In genomic region chr8:94169547-94169946, GRCm38 (mm10) we compare ENCODE assay signal across 39 mouse cellular contexts. TPM values are rescaled to one million over a fixed set of nuclear protein-coding genes. Genes with fewer than 3 reads are reported as not detected.
DNase-seq lines count a peak whose midpoint lies in the region; ATAC-seq and TF ChIP-seq lines count a peak whose summit lies in the region.
"Had no signal": no experiment of that assay in that cellular context is flagged by ENCODE, and none has a peak within 500 bp of the region (broad histone marks: within the 10 kb centered on the region; RNA-seq: fewer than 3 reads in every experiment).

No protein-coding gene starts in this region.

- peaks cover 31% of the 10 kb centered on the region for H3K27me3 ChIP-seq in stomach, embryonic 15.5 days (replicated peaks)
- 0 out of 2 replicates have a peak, but pooled peaks cover 2% of the 10 kb centered on the region for H3K27me3 ChIP-seq in stomach, postnatal 0 days (ENCODE audit: control insufficient read depth, insufficient read depth, low read length)
- H3K27me3 ChIP-seq in liver, embryonic 13.5 days: no peaks in the 10 kb centered on the region
- H3K27me3 ChIP-seq in intestine, embryonic 15.5 days (replicated peaks): peaks cover 30% of the 10 kb centered on the region
- H3K27me3 ChIP-seq in heart, adult 2 months (ENCODE audit: control insufficient read depth, insufficient read depth, low read length): no peaks in the 10 kb centered on the region
- H3K27me3 ChIP-seq: Patski had no signal

- intact Hi-C loops in heart, adult 2 months (cut with DNase I): no loop called here

- H3K36me3 ChIP-seq in stomach, embryonic 15.5 days: no peaks in the 10 kb centered on the region
- no peaks in the 10 kb centered on the region for H3K36me3 ChIP-seq in stomach, postnatal 0 days (ENCODE audit: control insufficient read depth, insufficient read depth, low read length)
- H3K36me3 ChIP-seq in liver, embryonic 13.5 days: no peaks in the 10 kb centered on the region
- no peaks in the 10 kb centered on the region for H3K36me3 ChIP-seq in intestine, embryonic 15.5 days
- H3K36me3 ChIP-seq in heart, adult 2 months (ENCODE audit: control insufficient read depth, insufficient read depth, low read length): no peaks in the 10 kb centered on the region
- H3K36me3 ChIP-seq: embryonic facial prominence, embryonic 13.5 days; heart, embryonic 10.5 days; heart, embryonic 15.5 days; limb, embryonic 13.5 days; neural tube, embryonic 12.5 days had no signal

- H3K27ac ChIP-seq in stomach, embryonic 15.5 days: no peak overlapping the region
- H3K27ac ChIP-seq in stomach, postnatal 0 days (replicated peaks): no peak overlapping the region
- H3K27ac ChIP-seq in liver, embryonic 13.5 days: peak overlapping the region; percentile 99
- H3K27ac ChIP-seq in intestine, embryonic 15.5 days: no peak overlapping the region
- no peak overlapping the region for H3K27ac ChIP-seq in heart, adult 2 months
- H3K27ac ChIP-seq: embryonic facial prominence, embryonic 13.5 days; forebrain, embryonic 13.5 days; heart, embryonic 10.5 days; heart, embryonic 15.5 days; hindbrain, postnatal 0 days; limb, embryonic 13.5 days; neural tube, embryonic 12.5 days had no signal

- peaks cover 24% of the 10 kb centered on the region for H3K4me1 ChIP-seq in stomach, embryonic 15.5 days
- peaks cover 5% of the 10 kb centered on the region for H3K4me1 ChIP-seq in stomach, postnatal 0 days (replicated peaks; ENCODE audit: control insufficient read depth, insufficient read depth)
- H3K4me1 ChIP-seq in liver, embryonic 13.5 days (replicated peaks): peaks cover 52% of the 10 kb centered on the region
- peaks cover 16% of the 10 kb centered on the region for H3K4me1 ChIP-seq in intestine, embryonic 15.5 days (replicated peaks)
- H3K4me1 ChIP-seq in heart, adult 2 months (ENCODE audit: control insufficient read depth, insufficient read depth, low read length): peaks cover 7% of the 10 kb centered on the region

- TF ChIP-seq POLR2A in heart, adult 2 months (IDR thresholded peaks at IDR 0.05; ENCODE audit: insufficient read depth, low read depth, low read length): no peak

- H3K9ac ChIP-seq in stomach, embryonic 15.5 days: no peak overlapping the region
- no peak overlapping the region for H3K9ac ChIP-seq in stomach, postnatal 0 days (ENCODE audit: low read length)
- peak overlapping the region; percentile 97 for H3K9ac ChIP-seq in liver, embryonic 13.5 days
- H3K9ac ChIP-seq in intestine, embryonic 15.5 days: no peak overlapping the region
- H3K9ac ChIP-seq in heart, adult 2 months (ENCODE audit: low read depth, low read length): no peak overlapping the region
- H3K9ac ChIP-seq: embryonic facial prominence, embryonic 13.5 days; forebrain, embryonic 13.5 days; heart, embryonic 15.5 days; limb, embryonic 13.5 days; lung, embryonic 14.5 days; neural tube, embryonic 12.5 days had no signal

- ATAC-seq in stomach, embryonic 15.5 days (ENCODE audit: insufficient read depth, low FRiP score, low read depth): peak; percentile 25; the same call in 1 of the 2 replicates
- no peak for ATAC-seq in stomach, postnatal 0 days (ENCODE audit: low FRiP score, low TSS enrichment)
- ATAC-seq in liver, embryonic 13.5 days (ENCODE audit: low read depth): peak; percentile 64
- ATAC-seq in megakaryocyte progenitor cell, adult 5-6 weeks (replicated peaks; ENCODE audit: poor library complexity): peak; percentile 42
- no peak for ATAC-seq in intestine, embryonic 15.5 days
- ATAC-seq: forebrain, embryonic 13.5 days; hindbrain, postnatal 0 days; intestine, postnatal 0 days; Patski had no signal

- no peak for DNase-seq in stomach, postnatal 0 days (ENCODE audit: low spot score)
- peak; percentile 76 for DNase-seq in c-Kit-positive CD71-positive TER-119-positive erythroid progenitor cells, embryonic 14.5 days (ENCODE audit: low spot score)
- peak; percentile 62 for DNase-seq in liver, embryonic 13.5 days
- DNase-seq in right cerebral cortex, postnatal 36 days (ENCODE audit: low spot score in 2 of 2): no peak
- no peak for DNase-seq in heart, adult 2 months
- DNase-seq: adrenal gland, postnatal 10 days; cerebellum, adult 18-20 months; cerebellum, postnatal 10 days; gastrocnemius, postnatal 10 days; kidney, adult 9 months; kidney, postnatal 10 days; lung, embryonic 14.5 days; lung, postnatal 14 days; thymus, adult 2 months; thymus, postnatal 36 days had no signal

- H3K9me3 ChIP-seq in stomach, embryonic 15.5 days: no peaks in the 10 kb centered on the region
- H3K9me3 ChIP-seq in stomach, postnatal 0 days (ENCODE audit: control insufficient read depth, low read length): no peaks in the 10 kb centered on the region
- H3K9me3 ChIP-seq in liver, embryonic 13.5 days (replicated peaks): no peaks in the 10 kb centered on the region
- no peaks in the 10 kb centered on the region for H3K9me3 ChIP-seq in intestine, embryonic 15.5 days
- H3K9me3 ChIP-seq: embryonic facial prominence, embryonic 13.5 days; forebrain, embryonic 13.5 days; heart, embryonic 10.5 days; heart, embryonic 15.5 days; limb, embryonic 13.5 days; neural tube, embryonic 12.5 days had no signal

- no peak overlapping the region for H3K4me3 ChIP-seq in stomach, embryonic 15.5 days (replicated peaks)
- no peak overlapping the region for H3K4me3 ChIP-seq in stomach, postnatal 0 days (ENCODE audit: low read depth, low read length)
- H3K4me3 ChIP-seq in liver, embryonic 13.5 days (replicated peaks): peak overlapping the region; percentile 34
- no peak overlapping the region for H3K4me3 ChIP-seq in intestine, embryonic 15.5 days (replicated peaks)
- H3K4me3 ChIP-seq in heart, adult 2 months: no peak overlapping the region
- H3K4me3 ChIP-seq: embryonic facial prominence, embryonic 13.5 days; forebrain, embryonic 13.5 days; heart, embryonic 10.5 days; heart, embryonic 15.5 days; limb, embryonic 13.5 days; myocyte; neural tube, embryonic 12.5 days had no signal

- WGBS in stomach, embryonic 15.5 days: 71% methylated on average over 5 of the region's 5 CpGs
- 71% methylated on average over 5 of the region's 5 CpGs for WGBS in stomach, postnatal 0 days
- WGBS in liver, embryonic 13.5 days (ENCODE audit: insufficient replicate concordance): 42% methylated on average over 5 of the region's 5 CpGs
- WGBS in intestine, embryonic 15.5 days: 82% methylated on average over 5 of the region's 5 CpGs
- WGBS in heart, adult 2 months: 90% methylated on average over 5 of the region's 5 CpGs

- H3K4me2 ChIP-seq in stomach, embryonic 15.5 days: no peak overlapping the region
- H3K4me2 ChIP-seq in stomach, postnatal 0 days (replicated peaks; ENCODE audit: low read depth): no peak overlapping the region
- H3K4me2 ChIP-seq in liver, embryonic 13.5 days: peak overlapping the region; percentile 93
- H3K4me2 ChIP-seq in intestine, embryonic 15.5 days (replicated peaks): no peak overlapping the region
- H3K4me2 ChIP-seq: embryonic facial prominence, embryonic 13.5 days; forebrain, embryonic 13.5 days; heart, embryonic 15.5 days; limb, embryonic 13.5 days; lung, embryonic 14.5 days; midbrain, embryonic 11.5 days; neural tube, embryonic 12.5 days had no signal

- H3K79me2 ChIP-seq in heart, adult 2 months (replicated peaks; ENCODE audit: control insufficient read depth, insufficient read depth, low read length): no peaks in the 10 kb centered on the region

- no peak for TF ChIP-seq CTCF in stomach, postnatal 0 days (IDR thresholded peaks at IDR 0.05; ENCODE audit: low read depth)
- TF ChIP-seq CTCF in heart, adult 2 months (IDR thresholded peaks at IDR 0.05): no peak

- no peak for TF ChIP-seq EP300 in stomach, postnatal 0 days (optimal IDR thresholded peaks at IDR 0.05)
- TF ChIP-seq EP300 in heart, adult 2 months (IDR thresholded peaks at IDR 0.05; ENCODE audit: insufficient read depth, low read depth, low read length): no peak

RNA-seq across cellular contexts. Expression of gene Mt2, which starts 2.9 kb away (rescaled TPM):
- polyA plus RNA-seq in stomach, embryonic 15.5 days (2015; fragmentation: Nextera tagmentation; extraction: Ambion mirVana): 478 and 643 TPM in 2 replicates
- 570 and 681 TPM in 2 replicates for polyA plus RNA-seq in stomach, postnatal 0 days (2015; fragmentation: Nextera tagmentation; extraction: Ambion mirVana)
- polyA plus RNA-seq in liver, embryonic 13.5 days (2015; fragmentation: Nextera tagmentation; extraction: Ambion mirVana): 1,104 and 1,162 TPM in 2 replicates
- total RNA-seq in megakaryocyte progenitor cell, adult 5-6 weeks (2015): 24.5 and 53.6 TPM in 2 replicates
- total RNA-seq in megakaryocyte progenitor cell, adult 5-6 weeks (2017): 35.6 and 47.5 TPM in 2 replicates
- polyA plus RNA-seq in intestine, embryonic 15.5 days (2015; fragmentation: Nextera tagmentation; extraction: Ambion mirVana): 522 and 534 TPM in 2 replicates
- total RNA-seq in heart, adult 2 months (2021): 10 to 100 TPM; 51.8 to 74.4 TPM
- polyA plus RNA-seq in heart, adult 2 months (2012; rRNA removed): 15.6 and 32.2 TPM in 2 replicates

RNA-seq across cellular contexts. Expression of gene Mt1, which starts 9.3 kb away (rescaled TPM):
- polyA plus RNA-seq in stomach, embryonic 15.5 days (2015; fragmentation: Nextera tagmentation; extraction: Ambion mirVana): 1,735 and 2,224 TPM in 2 replicates
- polyA plus RNA-seq in stomach, postnatal 0 days (2015; fragmentation: Nextera tagmentation; extraction: Ambion mirVana): 1,909 and 2,218 TPM in 2 replicates
- 3,562 and 4,215 TPM in 2 replicates for polyA plus RNA-seq in liver, embryonic 13.5 days (2015; fragmentation: Nextera tagmentation; extraction: Ambion mirVana)
- 232 and 285 TPM in 2 replicates for total RNA-seq in megakaryocyte progenitor cell, adult 5-6 weeks (2015)
- total RNA-seq in megakaryocyte progenitor cell, adult 5-6 weeks (2017): 321 and 389 TPM in 2 replicates
- polyA plus RNA-seq in intestine, embryonic 15.5 days (2015; fragmentation: Nextera tagmentation; extraction: Ambion mirVana): 2,231 and 2,526 TPM in 2 replicates
- total RNA-seq in heart, adult 2 months (2021): 100 to 1,000 TPM; 279 to 438 TPM
- polyA plus RNA-seq in heart, adult 2 months (2012; rRNA removed): 420 and 727 TPM in 2 replicates

RNA-seq across cellular contexts. Expression of gene Mt3, which starts 17.1 kb away (rescaled TPM):
- 3.6 and 5.3 TPM in 2 replicates for polyA plus RNA-seq in stomach, embryonic 15.5 days (2015; fragmentation: Nextera tagmentation; extraction: Ambion mirVana)
- 4.1 and 5.3 TPM in 2 replicates for polyA plus RNA-seq in stomach, postnatal 0 days (2015; fragmentation: Nextera tagmentation; extraction: Ambion mirVana)
- polyA plus RNA-seq in liver, embryonic 13.5 days (2015; fragmentation: Nextera tagmentation; extraction: Ambion mirVana): 0.45 and 0.47 TPM in 2 replicates
- total RNA-seq in megakaryocyte progenitor cell, adult 5-6 weeks (2015): not detected in 2 replicates
- total RNA-seq in megakaryocyte progenitor cell, adult 5-6 weeks (2017): not detected in 2 replicates
- polyA plus RNA-seq in intestine, embryonic 15.5 days (2015; fragmentation: Nextera tagmentation; extraction: Ambion mirVana): 4.4 and 5.6 TPM in 2 replicates
- total RNA-seq in heart, adult 2 months (2021): 1 to 10 TPM; 2.9 to 3.8 TPM
- 3.5 and 6.1 TPM in 2 replicates for polyA plus RNA-seq in heart, adult 2 months (2012; rRNA removed)
- total RNA-seq: common myeloid progenitor, adult 5-6 weeks; megakaryocyte, adult 5-6 weeks had no signal
- polyA plus RNA-seq: Patski had no signal

RNA-seq across cellular contexts. Expression of gene Mt4, which starts 32.5 kb away (rescaled TPM):
- polyA plus RNA-seq in stomach, embryonic 15.5 days (2015; fragmentation: Nextera tagmentation; extraction: Ambion mirVana): 0.66 and 0.92 TPM in 2 replicates
- polyA plus RNA-seq in stomach, postnatal 0 days (2015; fragmentation: Nextera tagmentation; extraction: Ambion mirVana): 79.7 and 84.9 TPM in 2 replicates
- 0.78 and 0.98 TPM in 2 replicates for polyA plus RNA-seq in liver, embryonic 13.5 days (2015; fragmentation: Nextera tagmentation; extraction: Ambion mirVana)
- total RNA-seq in megakaryocyte progenitor cell, adult 5-6 weeks (2015): not detected in 2 replicates
- not detected in 2 replicates for total RNA-seq in megakaryocyte progenitor cell, adult 5-6 weeks (2017)
- 4.1 and 4.2 TPM in 2 replicates for polyA plus RNA-seq in intestine, embryonic 15.5 days (2015; fragmentation: Nextera tagmentation; extraction: Ambion mirVana)
- total RNA-seq in heart, adult 2 months (2021): not detected
- not detected in 2 replicates for polyA plus RNA-seq in heart, adult 2 months (2012; rRNA removed)
- total RNA-seq: adrenal gland, postnatal 10 days; common myeloid progenitor, adult 5-6 weeks; gastrocnemius, postnatal 10 days; heart, postnatal 25 days; hindbrain, postnatal 0 days; layer of hippocampus, postnatal 14 days; left cerebral cortex, adult 8-10 months; left cerebral cortex, postnatal 36 days; megakaryocyte, adult 5-6 weeks; midbrain, postnatal 0 days had no signal
- polyA plus RNA-seq: embryonic facial prominence, embryonic 13.5 days; forebrain, embryonic 13.5 days; gonadal fat pad, adult 2 months; heart, embryonic 10.5 days; heart, embryonic 15.5 days; hindbrain, embryonic 11.5 days; hindbrain, postnatal 0 days; limb, embryonic 13.5 days; lung, embryonic 14.5 days; midbrain, embryonic 11.5 days; midbrain, postnatal 0 days; myocyte; neural tube, embryonic 12.5 days; Patski; small intestine, adult 2 months had no signal

RNA-seq across cellular contexts. Expression of gene Nup93, which starts 44.8 kb away (rescaled TPM):
- 66.1 and 77.3 TPM in 2 replicates for polyA plus RNA-seq in stomach, embryonic 15.5 days (2015; fragmentation: Nextera tagmentation; extraction: Ambion mirVana)
- polyA plus RNA-seq in stomach, postnatal 0 days (2015; fragmentation: Nextera tagmentation; extraction: Ambion mirVana): 26.2 and 28.1 TPM in 2 replicates
- polyA plus RNA-seq in liver, embryonic 13.5 days (2015; fragmentation: Nextera tagmentation; extraction: Ambion mirVana): 58.7 and 65.6 TPM in 2 replicates
- total RNA-seq in megakaryocyte progenitor cell, adult 5-6 weeks (2015): 26.7 and 32.4 TPM in 2 replicates
- total RNA-seq in megakaryocyte progenitor cell, adult 5-6 weeks (2017): 36.3 and 46.1 TPM in 2 replicates
- polyA plus RNA-seq in intestine, embryonic 15.5 days (2015; fragmentation: Nextera tagmentation; extraction: Ambion mirVana): 70.2 and 74.9 TPM in 2 replicates
- total RNA-seq in heart, adult 2 months (2021): 10 to 100 TPM; 13.7 to 15.5 TPM
- 11.7 and 18.4 TPM in 2 replicates for polyA plus RNA-seq in heart, adult 2 months (2012; rRNA removed)

Comparison
In these comparisons a context has a peak if more than half of its experiments do, and no peak if none do; other contexts are left out.
1. ATAC-seq: peak in stomach, embryonic 15.5 days (single experiment), liver, embryonic 13.5 days (single experiment) and megakaryocyte progenitor cell, adult 5-6 weeks (single experiment); none in stomach, postnatal 0 days (single experiment) and intestine, embryonic 15.5 days (single experiment).
2. DNase-seq: peak in c-Kit-positive CD71-positive TER-119-positive erythroid progenitor cells, embryonic 14.5 days (single experiment) and liver, embryonic 13.5 days (single experiment); none in stomach, postnatal 0 days (single experiment), right cerebral cortex, postnatal 36 days (0 of 2) and heart, adult 2 months (0 of 2).
3. RNA of gene Mt2, which starts 2.9 kb away (polyA plus RNA-seq): 1,104 to 1,162 TPM in liver, embryonic 13.5 days, 570 to 681 TPM in stomach, postnatal 0 days, 478 to 643 TPM in stomach, embryonic 15.5 days and 522 to 534 TPM in intestine, embryonic 15.5 days; 15.6 to 32.2 TPM in heart, adult 2 months; every median in the first group is over 10 times any median in the second.